Mouse (Mus musculus): ENCODE data around the gene Sh3bgr. TPM values are rescaled to one million over a fixed set of nuclear protein-coding genes. Genes with fewer than 3 reads are reported as not detected.

Gene Sh3bgr
- polyA plus RNA-seq, 1 experiment from 2014 or later, result 35.6 TPM

DNA sequence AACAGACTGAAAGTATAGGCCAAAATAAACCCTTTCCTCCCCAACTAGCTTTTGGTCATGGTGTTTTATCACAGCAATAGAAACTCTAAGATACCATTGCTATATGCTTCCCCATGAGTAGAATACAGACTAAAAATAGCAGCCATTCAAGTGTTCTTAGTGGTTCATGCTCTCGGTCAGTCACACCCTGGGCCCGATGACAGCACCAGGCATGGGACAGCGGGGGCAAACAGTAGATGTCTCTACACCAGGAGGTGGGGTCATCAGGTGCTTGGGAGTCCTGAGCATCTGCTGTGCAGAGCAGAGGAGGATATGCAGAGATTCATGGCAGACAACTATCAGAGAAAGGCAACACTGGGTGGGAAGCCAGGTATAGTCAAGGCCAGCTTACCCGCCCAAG, 12.8 kb downstream of the Sh3bgr start:
- Histone ChIP-seq H3K4me1 (peaks cover 8% of the 10 kb centered on the region), H3K4me3 (replicated peaks) (no peak overlapping the region), H3K4me2 (no peak overlapping the region), H3K9me3 (no peaks in the 10 kb centered on the region), H3K36me3 (no peaks in the 10 kb centered on the region), H3K27ac (no peak overlapping the region), H3K9ac (no peak overlapping the region), H3K27me3 (replicated peaks) (no peaks in the 10 kb centered on the region)
- WGBS, result 91% methylated on average over 4 of the region's 4 CpGs
- ATAC-seq (ENCODE audit: insufficient read depth, low FRiP score, low read depth), result no peak

DNA sequence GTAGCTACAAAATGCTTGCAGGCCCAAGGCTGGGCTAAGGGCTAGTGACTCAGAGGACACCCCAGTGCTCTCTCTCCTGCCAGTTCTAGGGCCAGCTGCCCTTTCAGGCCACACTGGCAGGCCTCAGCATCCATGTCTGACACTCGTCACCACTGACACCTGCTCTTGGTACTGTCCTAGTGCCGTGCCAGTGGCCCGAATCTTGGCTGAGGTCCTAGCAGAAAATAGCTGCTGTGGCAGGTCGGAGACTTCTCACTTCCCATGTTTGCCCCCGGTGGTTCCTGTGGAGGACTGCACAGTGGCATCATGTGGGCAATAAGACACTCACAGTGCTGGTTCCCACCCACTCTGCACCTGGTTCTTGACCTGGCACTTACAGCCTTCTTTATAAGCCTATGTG, 21.2 kb downstream of the Sh3bgr start:
- H3K27ac ChIP-seq, result no peak overlapping the region
- no peaks in the 10 kb centered on the region for H3K9me3 ChIP-seq
- H3K36me3 ChIP-seq, result no peaks in the 10 kb centered on the region
- no peak overlapping the region for H3K4me3 ChIP-seq (replicated peaks)
- no peak overlapping the region for H3K4me2 ChIP-seq
- H3K4me1 ChIP-seq, result no peaks in the 10 kb centered on the region
- H3K9ac ChIP-seq, result no peak overlapping the region
- no peaks in the 10 kb centered on the region for H3K27me3 ChIP-seq (replicated peaks)
- WGBS, result 78% methylated on average over 5 of the region's 5 CpGs
- ATAC-seq (ENCODE audit: insufficient read depth, low FRiP score, low read depth), result no peak

DNA sequence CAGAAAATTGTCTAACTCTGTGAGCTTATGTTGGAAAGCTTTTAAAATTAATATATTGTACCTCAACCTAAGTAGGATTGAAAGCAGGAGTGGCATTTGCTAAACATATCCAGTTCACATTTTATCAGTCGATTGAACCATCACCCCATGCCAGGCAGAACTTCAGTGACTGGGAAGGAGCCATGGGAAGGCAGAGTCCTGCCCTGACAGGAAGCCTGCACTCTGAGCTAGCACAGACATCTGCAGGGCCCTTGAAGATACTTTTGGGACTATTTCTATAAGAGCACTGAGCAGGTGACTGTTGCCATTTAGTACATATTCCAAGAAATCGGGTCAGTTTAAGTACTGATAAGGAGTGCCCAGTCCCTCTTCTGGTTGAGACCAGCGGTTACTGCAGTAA, 21.7 kb downstream of the Sh3bgr start:
- 74% methylated on average over 3 of the region's 3 CpGs for WGBS

DNA sequence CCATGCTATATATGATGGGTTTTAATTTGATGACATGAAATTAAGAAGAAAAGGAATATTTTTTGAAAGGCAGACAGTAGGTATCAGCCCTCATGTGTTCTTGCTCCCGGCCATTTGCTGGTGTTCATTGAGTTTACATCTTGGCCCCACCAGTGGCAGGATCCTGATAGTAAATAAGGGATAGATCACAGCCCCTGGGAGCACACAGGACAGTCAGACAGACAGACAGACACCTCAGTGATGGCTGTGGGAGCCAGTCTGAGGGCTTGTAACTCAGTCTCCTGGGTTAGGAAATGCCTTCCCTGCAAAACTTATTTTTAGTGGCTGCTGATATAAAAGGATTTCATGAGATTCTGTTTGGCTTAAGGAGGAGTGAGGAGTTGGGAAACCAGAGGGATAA, 22.2 kb downstream of the Sh3bgr start:
- Histone ChIP-seq H3K4me3 (replicated peaks) (no peak overlapping the region), H3K36me3 (no peaks in the 10 kb centered on the region), H3K4me2 (no peak overlapping the region), H3K9me3 (no peaks in the 10 kb centered on the region), H3K27me3 (replicated peaks) (no peaks in the 10 kb centered on the region), H3K4me1 (no peaks in the 10 kb centered on the region), H3K27ac (no peak overlapping the region), H3K9ac (no peak overlapping the region)
- 59% methylated on average over 1 of the region's 1 CpGs for WGBS
- ATAC-seq (ENCODE audit: insufficient read depth, low FRiP score, low read depth), result no peak

More for the DNA sequence above, 21.7 kb downstream of the Sh3bgr start:
- Histone ChIP-seq H3K9ac (no peak overlapping the region), H3K27ac (no peak overlapping the region), H3K4me2 (no peak overlapping the region), H3K36me3 (no peaks in the 10 kb centered on the region), H3K9me3 (no peaks in the 10 kb centered on the region), H3K27me3 (replicated peaks) (no peaks in the 10 kb centered on the region), H3K4me3 (replicated peaks) (no peak overlapping the region), H3K4me1 (no peaks in the 10 kb centered on the region)
- ATAC-seq (ENCODE audit: insufficient read depth, low FRiP score, low read depth), result no peak

DNA sequence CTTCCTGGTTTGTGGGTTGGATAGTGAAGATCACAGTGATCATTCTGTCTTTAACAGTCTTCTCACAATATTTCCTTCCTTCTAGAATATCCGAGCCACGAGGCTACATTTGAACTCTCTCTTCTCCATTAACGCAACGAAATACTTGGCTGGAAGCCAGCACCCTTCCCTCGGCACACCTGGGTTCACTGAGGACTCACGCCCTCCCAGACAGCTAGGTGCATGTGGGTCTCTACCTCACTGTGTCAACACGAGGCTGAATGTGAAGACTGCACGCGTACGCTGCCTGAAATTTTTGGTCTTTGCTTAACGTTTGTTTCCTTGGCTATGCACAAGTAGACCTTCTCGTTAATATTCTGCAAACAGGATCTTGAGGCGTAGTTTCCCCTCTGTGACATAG, 28.2 kb downstream of the Sh3bgr start:
- Histone ChIP-seq H3K4me3 (replicated peaks) (no peak overlapping the region), H3K4me1 (no peaks in the 10 kb centered on the region), H3K4me2 (no peak overlapping the region), H3K9ac (no peak overlapping the region), H3K27me3 (replicated peaks) (no peaks in the 10 kb centered on the region), H3K27ac (no peak overlapping the region), H3K9me3 (no peaks in the 10 kb centered on the region), H3K36me3 (no peaks in the 10 kb centered on the region)
- WGBS, result 48% methylated on average over 13 of the region's 13 CpGs
- no peak; the same call in 1 of the 2 replicates for ATAC-seq (ENCODE audit: insufficient read depth, low FRiP score, low read depth)

DNA sequence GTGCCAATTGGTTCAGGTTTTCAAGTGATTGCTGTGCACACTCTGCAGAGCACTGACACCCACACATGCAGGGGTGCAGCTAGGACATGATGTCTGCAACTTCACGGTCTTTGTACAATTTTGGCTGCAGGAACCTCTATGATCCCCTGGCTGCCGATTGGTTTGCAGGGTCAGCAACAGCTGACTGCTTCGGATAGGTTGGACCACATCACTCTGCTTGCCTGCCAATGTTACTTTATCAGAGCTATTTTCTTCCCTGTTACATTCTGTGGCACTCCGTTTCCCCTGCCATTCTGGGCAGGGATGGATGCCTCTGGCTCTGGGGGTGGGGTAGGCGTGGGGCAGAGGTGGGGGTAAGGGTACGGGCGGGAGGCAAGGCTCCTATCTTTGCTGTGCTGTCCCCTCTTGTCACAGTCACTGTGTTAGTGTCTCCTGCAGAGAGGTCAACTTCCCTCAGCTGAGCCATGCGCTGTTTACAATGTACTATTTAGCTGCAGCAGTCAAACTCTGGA, 28.9 kb downstream of the Sh3bgr start:
- H3K27ac ChIP-seq, result no peak overlapping the region
- 57% methylated on average over 8 of the region's 8 CpGs for WGBS
- ATAC-seq (ENCODE audit: insufficient read depth, low FRiP score, low read depth), result no peak

DNA sequence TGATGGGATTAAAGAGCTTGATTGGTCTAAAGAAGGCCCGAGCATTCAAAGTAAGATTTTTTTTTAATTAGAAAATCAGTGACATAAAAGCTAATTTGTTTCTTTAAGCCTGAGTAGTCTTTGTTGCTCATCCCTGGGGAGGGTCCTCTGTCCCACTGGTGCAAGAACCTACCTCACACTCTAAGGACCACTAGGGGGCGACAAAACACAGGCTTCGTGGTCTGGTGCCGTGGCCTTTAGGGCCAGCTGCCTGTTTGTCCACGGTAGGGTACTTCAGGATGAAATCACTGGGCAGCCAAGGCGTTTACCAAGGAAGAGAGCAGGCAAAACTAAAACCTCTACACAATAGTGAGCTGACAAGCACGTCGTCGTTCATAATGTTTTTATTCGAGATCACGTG, 30.2 kb downstream of the Sh3bgr start:
- Histone ChIP-seq H3K9me3 (no peaks in the 10 kb centered on the region), H3K4me1 (no peaks in the 10 kb centered on the region), H3K27ac (no peak overlapping the region), H3K27me3 (replicated peaks) (no peaks in the 10 kb centered on the region), H3K4me3 (replicated peaks) (no peak overlapping the region), H3K9ac (no peak overlapping the region), H3K4me2 (no peak overlapping the region), H3K36me3 (no peaks in the 10 kb centered on the region)
- no peak for ATAC-seq (ENCODE audit: insufficient read depth, low FRiP score, low read depth)
- 31% methylated on average over 11 of the region's 11 CpGs for WGBS

More for the DNA sequence above, 28.9 kb downstream of the Sh3bgr start:
- no peaks in the 10 kb centered on the region for H3K9me3 ChIP-seq
- no peaks in the 10 kb centered on the region for H3K27me3 ChIP-seq (replicated peaks)
- H3K9ac ChIP-seq, result no peak overlapping the region
- no peak overlapping the region for H3K4me3 ChIP-seq (replicated peaks)
- H3K36me3 ChIP-seq, result no peaks in the 10 kb centered on the region
- H3K4me1 ChIP-seq, result no peaks in the 10 kb centered on the region
- H3K4me2 ChIP-seq, result no peak overlapping the region

DNA sequence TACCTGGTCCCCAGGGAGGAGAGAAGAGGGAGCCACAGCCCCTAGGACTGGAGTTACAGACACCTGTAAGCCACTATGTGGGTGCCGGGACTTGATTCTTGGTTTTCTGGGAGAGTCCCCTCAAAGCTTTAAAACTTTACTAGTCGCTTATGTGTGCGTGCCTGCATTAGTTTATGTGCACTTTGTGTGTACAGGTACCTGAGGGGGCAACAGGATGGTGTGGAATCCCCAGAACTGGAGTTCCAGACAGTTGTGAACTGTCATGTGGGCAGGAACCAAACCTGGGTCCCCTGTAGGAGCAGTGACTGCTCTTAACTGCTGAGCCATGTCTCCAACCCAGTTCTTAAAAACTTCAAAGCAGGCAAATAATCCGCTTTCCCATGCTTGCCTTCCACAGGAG, 31.0 kb downstream of the Sh3bgr start:
- Histone ChIP-seq H3K4me2 (no peak overlapping the region), H3K9me3 (no peaks in the 10 kb centered on the region), H3K9ac (no peak overlapping the region), H3K27me3 (replicated peaks) (no peaks in the 10 kb centered on the region), H3K27ac (no peak overlapping the region), H3K4me3 (replicated peaks) (no peak overlapping the region), H3K36me3 (no peaks in the 10 kb centered on the region), H3K4me1 (no peaks in the 10 kb centered on the region)
- 90% methylated on average over 4 of the region's 4 CpGs for WGBS
- no peak for ATAC-seq (ENCODE audit: insufficient read depth, low FRiP score, low read depth)

DNA sequence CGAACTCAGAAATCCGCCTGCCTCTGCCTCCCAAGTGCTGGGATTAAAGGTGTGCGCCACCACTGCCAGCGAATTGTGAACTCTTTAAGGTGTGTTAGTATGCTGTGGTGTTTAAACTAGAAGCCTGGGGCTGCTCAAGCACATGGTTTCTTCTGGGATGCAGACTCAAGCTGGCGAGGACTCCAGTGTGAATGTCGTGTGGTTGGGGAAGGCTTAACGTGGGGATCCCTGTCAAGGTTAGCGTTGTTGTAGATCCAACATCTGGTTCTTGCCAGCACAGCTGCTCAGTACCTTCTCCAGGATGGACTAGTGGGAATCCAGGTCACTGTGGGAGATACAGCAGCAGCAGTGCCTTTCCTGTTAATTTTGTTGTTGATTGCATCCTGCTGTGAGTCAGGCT, 31.7 kb downstream of the Sh3bgr start:
- Histone ChIP-seq H3K4me1 (no peaks in the 10 kb centered on the region), H3K27me3 (replicated peaks) (no peaks in the 10 kb centered on the region), H3K9me3 (no peaks in the 10 kb centered on the region), H3K4me2 (no peak overlapping the region), H3K27ac (no peak overlapping the region), H3K9ac (no peak overlapping the region), H3K4me3 (replicated peaks) (no peak overlapping the region), H3K36me3 (no peaks in the 10 kb centered on the region)
- ATAC-seq (ENCODE audit: insufficient read depth, low FRiP score, low read depth), result no peak
- 78% methylated on average over 8 of the region's 8 CpGs for WGBS

DNA sequence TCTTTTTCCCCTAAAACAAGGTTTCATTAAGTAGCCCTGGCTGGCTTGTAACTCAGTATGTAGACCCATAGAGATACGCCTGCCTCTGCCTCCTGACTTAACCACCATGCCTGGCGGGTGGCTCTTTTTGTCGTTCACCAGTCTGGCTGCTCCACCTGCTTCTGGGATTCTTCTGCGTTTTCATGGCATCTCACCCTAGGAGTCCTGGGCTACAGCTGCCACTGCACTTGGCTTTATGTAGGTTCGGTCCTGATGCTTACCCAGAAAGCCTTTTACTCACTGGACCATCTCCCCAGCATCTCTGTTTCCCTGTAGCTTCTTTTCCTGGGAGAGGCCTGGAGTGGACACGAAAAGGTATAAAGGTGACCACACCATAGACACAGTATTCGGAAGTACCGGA, 33.7 kb downstream of the Sh3bgr start:
- ATAC-seq (ENCODE audit: insufficient read depth, low FRiP score, low read depth), result no peak
- no peak overlapping the region for H3K9ac ChIP-seq
- H3K4me2 ChIP-seq, result no peak overlapping the region
- no peaks in the 10 kb centered on the region for H3K36me3 ChIP-seq
- H3K27me3 ChIP-seq (replicated peaks), result no peaks in the 10 kb centered on the region
- H3K9me3 ChIP-seq, result no peaks in the 10 kb centered on the region
- 86% methylated on average over 8 of the region's 8 CpGs for WGBS
- no peak overlapping the region for H3K27ac ChIP-seq
- H3K4me1 ChIP-seq, result no peaks in the 10 kb centered on the region
- no peak overlapping the region for H3K4me3 ChIP-seq (replicated peaks)

DNA sequence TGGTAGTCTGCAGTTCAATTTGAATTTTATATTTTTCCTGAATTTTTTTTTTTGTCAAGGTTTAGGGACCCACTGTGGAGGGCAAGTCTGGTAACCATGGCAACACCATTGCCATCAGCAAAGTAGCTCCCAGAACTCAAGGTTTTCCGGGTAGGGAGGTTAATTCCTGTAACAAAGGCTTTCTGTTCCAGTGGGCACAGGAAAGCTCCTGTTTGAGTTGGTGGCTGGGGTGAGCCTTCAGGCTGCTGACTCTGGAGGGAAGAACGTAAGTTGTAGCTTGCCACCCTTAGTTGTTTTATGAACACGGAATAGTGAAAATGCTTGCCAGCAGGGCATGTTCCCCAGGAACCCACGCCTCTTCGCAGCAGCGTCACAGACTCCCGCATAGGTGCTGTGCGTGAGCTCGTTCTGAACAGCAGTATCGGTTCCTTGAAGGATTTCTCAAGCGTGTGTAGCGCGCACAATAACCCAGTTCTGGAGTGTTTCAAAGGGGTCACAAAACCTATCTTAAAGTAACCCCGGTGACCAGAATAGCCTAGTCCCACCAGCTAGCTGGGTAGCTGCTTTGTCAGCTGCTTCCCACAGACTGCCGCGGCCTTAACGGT, 35.2 kb downstream of the Sh3bgr start, which contains the start of gene B3galt5:
Gene B3galt5 (plus strand): TSS at position 436 of the 605 bp plus-strand sequence.
- Histone ChIP-seq H3K27ac (no peak within 1 kb of the TSS), H3K27me3 (replicated peaks) (no peaks in the 10 kb centered on the region), H3K4me2 (no peak within 1 kb of the TSS), H3K36me3 (no peaks in the 10 kb centered on the region), H3K4me1 (no peaks in the 10 kb centered on the region), H3K9me3 (no peaks in the 10 kb centered on the region), H3K4me3 (replicated peaks) (no peak within 1 kb of the TSS), H3K9ac (no peak within 1 kb of the TSS)
- 76% methylated on average over 17 of the region's 17 CpGs for WGBS
- no peak for ATAC-seq (ENCODE audit: insufficient read depth, low FRiP score, low read depth)

DNA sequence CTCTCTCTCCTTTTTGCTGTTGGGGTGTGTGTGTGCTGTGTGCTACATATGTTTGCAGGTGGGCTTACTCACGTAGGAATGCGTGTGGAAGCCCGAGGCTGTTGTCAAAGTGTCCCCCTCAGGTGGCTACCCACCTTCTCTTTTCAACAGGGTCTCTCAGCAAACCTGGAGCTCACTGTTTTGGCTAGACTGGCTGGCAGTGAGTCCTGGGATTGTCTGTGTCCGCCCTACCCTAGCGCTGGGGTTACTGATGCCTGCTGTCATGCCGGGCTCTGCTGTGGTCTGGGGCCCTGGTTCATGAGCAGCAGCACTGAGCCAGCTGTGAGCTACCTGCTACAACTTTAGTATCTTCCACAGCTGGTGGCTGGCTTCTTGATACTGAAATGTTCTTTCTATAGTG, 44.2 kb downstream of the Sh3bgr start:
- H3K9ac ChIP-seq, result no peak overlapping the region
- H3K27me3 ChIP-seq (replicated peaks), result no peaks in the 10 kb centered on the region
- H3K4me2 ChIP-seq, result no peak overlapping the region
- no peak overlapping the region for H3K4me3 ChIP-seq (replicated peaks)
- no peaks in the 10 kb centered on the region for H3K36me3 ChIP-seq
- WGBS, result 66% methylated on average over 6 of the region's 6 CpGs
- no peaks in the 10 kb centered on the region for H3K9me3 ChIP-seq
- ATAC-seq (ENCODE audit: insufficient read depth, low FRiP score, low read depth), result no peak
- H3K27ac ChIP-seq, result no peak overlapping the region
- no peaks in the 10 kb centered on the region for H3K4me1 ChIP-seq

DNA sequence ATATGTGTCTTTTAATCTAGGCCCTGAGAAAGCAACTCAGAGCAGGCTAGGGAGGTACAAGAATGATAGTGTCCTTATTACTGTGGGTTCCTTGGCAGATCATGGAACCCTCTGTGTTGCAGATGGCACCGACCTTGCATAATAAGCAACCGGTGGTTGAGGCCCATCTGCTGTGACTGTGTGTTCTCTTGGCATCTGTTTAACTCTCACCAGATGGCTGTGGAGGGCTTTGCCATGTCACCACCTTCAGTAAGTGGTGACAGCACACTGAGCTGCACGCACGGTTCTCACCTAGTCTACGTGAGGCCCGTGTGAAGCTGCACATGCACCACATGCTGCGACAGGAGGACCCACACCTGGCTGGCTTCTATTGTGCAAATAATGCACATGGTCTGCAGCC, 49.4 kb downstream of the Sh3bgr start:
- no peak overlapping the region for H3K4me3 ChIP-seq (replicated peaks)
- no peaks in the 10 kb centered on the region for H3K4me1 ChIP-seq
- no peaks in the 10 kb centered on the region for H3K36me3 ChIP-seq
- ATAC-seq (ENCODE audit: insufficient read depth, low FRiP score, low read depth), result no peak
- H3K9ac ChIP-seq, result no peak overlapping the region
- H3K27me3 ChIP-seq (replicated peaks), result no peaks in the 10 kb centered on the region
- no peak overlapping the region for H3K27ac ChIP-seq
- WGBS, result 74% methylated on average over 7 of the region's 7 CpGs
- no peaks in the 10 kb centered on the region for H3K9me3 ChIP-seq
- H3K4me2 ChIP-seq, result no peak overlapping the region
